Mouse (Mus musculus) stomach, embryonic 15.5 days (tissue): Measurements from ENCODE around the gene Kifc3. TPM values are rescaled to one million over a fixed set of nuclear protein-coding genes. Genes with fewer than 3 reads are reported as not detected.

ENCODE experiments used
- ATAC-seq: fragments of 200-750 bp; cut with Nextera tagmentation; 2 replicates; pipeline ENCODE4 v1.8.0; 2017; ENCODE audit warnings: low read depth, moderate number of reproducible peaks, moderate TSS enrichment; ENCODE audit not compliant: insufficient read depth, low FRiP score
- H3K27ac ChIP-seq: fragments of 300-500 bp; sonication (generic); 2 replicates; pipeline ENCODE4 v1.5.1; 2015; ENCODE audit warnings: mild to moderate bottlenecking, inconsistent platforms
- H3K27me3 ChIP-seq: fragments of 300-500 bp; sonication (generic); replicated peaks from 2 replicates; pipeline ENCODE4 v1.6.1; 2015; ENCODE audit warnings: inconsistent platforms
- H3K36me3 ChIP-seq: fragments of 300-500 bp; sonication (generic); 2 replicates; pipeline ENCODE4 v1.6.1; 2015; ENCODE audit warnings: inconsistent platforms
- H3K4me1 ChIP-seq: fragments of 300-500 bp; sonication (generic); 2 replicates; pipeline ENCODE4 v1.6.1; 2015; ENCODE audit warnings: inconsistent platforms
- H3K4me2 ChIP-seq: fragments of 300-500 bp; sonication (generic); 2 replicates; pipeline ENCODE4 v1.6.1; 2015; ENCODE audit warnings: mild to moderate bottlenecking, inconsistent platforms
- H3K4me3 ChIP-seq: fragments of 300-500 bp; sonication (generic); replicated peaks from 2 replicates; pipeline ENCODE4 v1.5.1; 2015; ENCODE audit warnings: inconsistent platforms
- H3K9ac ChIP-seq: fragments of 300-500 bp; sonication (generic); 2 replicates; pipeline ENCODE4 v1.6.1; 2015; ENCODE audit warnings: inconsistent platforms
- H3K9me3 ChIP-seq: fragments of 300-500 bp; sonication (generic); 2 replicates; pipeline ENCODE4 v1.6.1; 2016; ENCODE audit warnings: inconsistent platforms
- WGBS: fragments of 180-500 bp; shearing (Covaris S2); methylation state at CpG from one replicate; pipeline ENCODE4 v1.1.7; 2015; 5-methylcytosine and 5-hydroxymethylcytosine counted together
- polyA plus RNA-seq: library from polyadenylated mRNA; unstranded; fragments of >200 nt; fragmentation: Nextera tagmentation; extraction: Ambion mirVana; gene quantifications from 2 replicates; pipeline ENCODE4 v1.2.1, GENCODE M21; 2015

The Kifc3 gene
- polyA plus RNA-seq, 1 experiment from 2014 or later, result 21.2 TPM

DNA sequence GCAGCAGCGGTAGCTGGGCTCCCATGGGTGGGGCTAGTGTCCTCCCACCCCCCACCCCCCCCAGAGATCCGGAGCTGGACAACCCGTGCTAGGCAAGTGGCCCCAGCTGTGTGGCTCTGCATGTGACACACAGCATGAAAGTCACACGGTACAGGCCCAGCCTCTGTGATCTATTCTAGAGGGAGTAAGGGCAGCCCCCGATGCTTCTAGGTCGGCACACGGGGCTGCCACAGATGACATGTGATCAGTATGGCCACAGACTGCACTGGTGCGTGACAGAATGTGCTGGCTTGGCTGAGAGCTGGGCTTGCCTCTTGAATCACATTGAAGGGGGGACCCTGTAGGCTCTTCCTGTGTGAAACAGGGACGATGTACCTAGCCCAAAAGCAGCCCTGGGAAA is 75.0 kb downstream of the Kifc3 start:
- Histone ChIP-seq H3K4me2 (no peak overlapping the region), H3K4me3 (no peak overlapping the region), H3K27ac (no peak overlapping the region), H3K27me3 (no peaks in the 10 kb centered on the region), H3K4me1 (0 out of 2 replicates have a peak, but pooled peaks cover 8% of the 10 kb centered on the region), H3K36me3 (peaks cover 8% of the 10 kb centered on the region; the same call in 1 of the 2 replicates), H3K9ac (no peak overlapping the region), H3K9me3 (no peaks in the 10 kb centered on the region)
- 69% methylated on average over 9 of the region's 9 CpGs for WGBS
- no peak for ATAC-seq

DNA sequence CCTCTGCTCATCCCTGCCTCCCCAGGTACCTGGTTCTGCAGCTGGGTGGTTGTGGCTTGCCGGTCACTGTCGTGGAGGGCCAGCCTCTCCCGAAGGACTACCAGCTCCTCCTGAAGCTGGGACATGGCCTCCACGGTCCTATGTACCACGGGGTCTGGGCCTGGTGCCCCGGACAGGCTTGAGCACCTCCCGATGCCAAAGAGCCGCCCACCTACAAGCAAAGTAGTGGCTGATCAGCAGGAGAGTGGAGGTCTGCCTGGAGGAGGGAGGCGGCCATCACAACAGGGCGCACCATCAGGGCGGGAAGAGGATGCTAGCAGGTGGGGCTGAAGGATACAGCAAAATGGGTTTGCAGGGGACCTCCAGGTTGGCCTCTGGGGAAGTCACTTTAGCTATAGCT is 76.1 kb downstream of the Kifc3 start:
- no peak overlapping the region for H3K27ac ChIP-seq
- no peak overlapping the region for H3K4me2 ChIP-seq
- H3K27me3 ChIP-seq, result no peaks in the 10 kb centered on the region
- WGBS, result 91% methylated on average over 11 of the region's 11 CpGs
- no peak for ATAC-seq
- H3K4me3 ChIP-seq, result no peak overlapping the region
- peaks cover 8% of the 10 kb centered on the region; the same call in 1 of the 2 replicates for H3K36me3 ChIP-seq
- 0 out of 2 replicates have a peak, but pooled peaks cover 8% of the 10 kb centered on the region for H3K4me1 ChIP-seq
- no peak overlapping the region for H3K9ac ChIP-seq
- H3K9me3 ChIP-seq, result no peaks in the 10 kb centered on the region

DNA sequence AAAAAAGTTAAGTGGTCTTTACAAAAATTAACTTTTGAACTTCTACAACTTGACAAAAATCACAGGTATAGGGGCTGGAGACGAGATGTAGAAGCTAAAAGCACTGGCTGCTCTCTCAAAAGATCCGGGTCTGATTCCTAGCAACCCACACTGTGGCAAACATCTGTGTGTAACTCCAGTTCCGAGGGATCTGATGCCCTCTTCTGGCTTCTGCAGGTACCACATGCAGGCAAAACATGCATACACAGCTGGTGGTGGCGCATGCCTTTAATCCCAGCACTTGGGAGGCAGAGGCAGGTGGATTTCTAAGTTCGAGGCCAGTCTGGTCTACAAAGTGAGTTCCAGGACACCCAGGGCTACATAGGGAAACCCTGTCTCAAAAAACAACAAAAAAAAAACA is 79.2 kb downstream of the Kifc3 start:
- Histone ChIP-seq H3K27me3 (no peaks in the 10 kb centered on the region), H3K4me3 (no peak overlapping the region), H3K27ac (no peak overlapping the region), H3K9ac (no peak overlapping the region), H3K4me1 (no peaks in the 10 kb centered on the region), H3K9me3 (no peaks in the 10 kb centered on the region), H3K4me2 (no peak overlapping the region), H3K36me3 (peaks cover 4% of the 10 kb centered on the region; the same call in 1 of the 2 replicates)
- 87% methylated on average over 5 of the region's 5 CpGs for WGBS
- no peak for ATAC-seq

DNA sequence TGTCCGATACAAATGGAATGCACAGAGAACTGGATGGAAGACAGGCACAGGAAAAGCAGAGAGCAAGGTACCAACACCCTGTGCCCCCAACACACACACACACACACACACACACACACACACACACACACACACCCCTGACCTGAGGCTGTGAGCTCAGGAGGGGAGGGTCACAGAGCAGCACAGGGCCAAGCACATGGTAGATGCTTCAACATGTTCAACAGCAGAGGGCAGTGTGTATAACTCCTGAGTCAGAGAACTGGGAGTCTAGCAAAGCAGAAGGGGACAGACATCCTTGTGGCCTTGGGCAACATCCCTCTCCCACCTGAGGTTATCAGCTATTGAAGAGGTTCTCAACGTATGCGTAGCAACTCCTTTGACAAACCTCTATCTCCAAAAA is 88.9 kb downstream of the Kifc3 start:
- peak; percentile 60; the same call in 1 of the 2 replicates for ATAC-seq
- Histone ChIP-seq H3K27ac (no peak overlapping the region), H3K4me1 (no peaks in the 10 kb centered on the region), H3K4me3 (no peak overlapping the region), H3K27me3 (no peaks in the 10 kb centered on the region), H3K4me2 (no peak overlapping the region), H3K36me3 (peaks cover 4% of the 10 kb centered on the region; the same call in 1 of the 2 replicates), H3K9ac (no peak overlapping the region), H3K9me3 (no peaks in the 10 kb centered on the region)
- WGBS, result 77% methylated on average over 3 of the region's 3 CpGs

DNA sequence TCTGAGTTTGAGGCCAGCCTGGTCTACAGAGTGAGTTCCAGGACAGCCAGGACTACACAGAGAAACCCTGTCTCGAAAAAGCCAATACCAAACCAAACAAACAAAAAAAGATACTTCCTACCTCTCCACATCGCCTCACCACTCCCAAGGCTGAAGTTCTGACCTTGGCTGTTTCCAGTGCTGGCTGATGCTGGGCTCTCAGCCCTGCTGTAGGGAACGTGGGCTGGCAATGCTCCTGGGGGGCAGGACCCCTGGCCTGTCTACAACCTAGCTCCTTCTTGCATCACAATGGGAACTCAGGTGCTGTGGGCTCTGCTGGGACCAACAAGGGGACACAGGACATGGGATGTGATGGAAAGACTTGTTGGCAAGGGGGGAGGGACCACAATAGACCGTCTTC is 89.5 kb downstream of the Kifc3 start:
- no peak overlapping the region for H3K9ac ChIP-seq
- no peak for ATAC-seq
- WGBS, result 66% methylated on average over 4 of the region's 4 CpGs
- H3K27me3 ChIP-seq, result no peaks in the 10 kb centered on the region
- H3K4me2 ChIP-seq, result no peak overlapping the region
- H3K9me3 ChIP-seq, result no peaks in the 10 kb centered on the region
- H3K4me1 ChIP-seq, result no peaks in the 10 kb centered on the region
- no peak overlapping the region for H3K27ac ChIP-seq
- H3K4me3 ChIP-seq, result no peak overlapping the region
- H3K36me3 ChIP-seq, result peaks cover 4% of the 10 kb centered on the region; the same call in 1 of the 2 replicates

DNA sequence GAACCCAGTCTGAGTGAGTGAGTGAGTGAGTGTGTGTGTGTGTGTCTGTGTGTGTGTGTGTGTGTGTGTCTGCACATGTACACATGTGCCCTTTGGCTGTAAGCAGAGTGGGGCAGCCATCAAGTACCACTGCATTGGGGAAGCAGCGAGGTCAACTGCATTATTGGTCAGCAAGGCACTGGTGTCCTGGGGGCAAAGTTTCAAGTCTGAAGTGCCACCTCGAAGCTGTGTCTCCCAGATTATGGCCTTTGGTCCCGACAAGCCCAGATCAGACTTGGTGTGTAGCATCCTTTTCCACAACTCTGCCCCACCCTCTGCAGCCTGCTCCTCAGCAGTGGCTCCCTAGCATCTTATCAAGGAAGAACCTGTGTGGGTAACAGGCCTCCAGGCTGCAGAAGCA is 90.0 kb downstream of the Kifc3 start:
- H3K4me1 ChIP-seq, result no peaks in the 10 kb centered on the region
- H3K9me3 ChIP-seq, result no peaks in the 10 kb centered on the region
- H3K4me3 ChIP-seq, result no peak overlapping the region
- H3K27ac ChIP-seq, result no peak overlapping the region
- H3K27me3 ChIP-seq, result no peaks in the 10 kb centered on the region
- no peak overlapping the region for H3K4me2 ChIP-seq
- H3K9ac ChIP-seq, result no peak overlapping the region
- ATAC-seq, result no peak
- H3K36me3 ChIP-seq, result peaks cover 4% of the 10 kb centered on the region; the same call in 1 of the 2 replicates
- 85% methylated on average over 3 of the region's 3 CpGs for WGBS

DNA sequence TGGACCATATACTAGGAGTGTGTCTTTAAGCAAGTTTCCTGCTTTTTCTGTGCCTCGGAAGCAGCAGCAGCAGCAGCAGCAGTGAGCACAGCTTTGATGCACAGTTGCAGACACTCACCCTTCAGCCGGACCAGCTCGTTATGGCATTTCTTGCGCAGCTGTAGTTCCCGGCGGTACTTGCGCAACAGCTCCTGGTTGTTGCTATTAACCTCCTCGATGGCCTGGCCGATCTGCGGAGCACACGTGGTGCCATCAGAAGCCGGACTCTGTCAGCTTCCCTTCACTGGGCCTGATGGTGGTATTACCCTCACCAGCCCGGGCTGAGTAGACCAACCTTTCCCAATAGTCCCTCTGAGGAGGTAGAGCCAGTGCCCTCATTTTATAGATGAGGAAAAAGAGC is 95.3 kb downstream of the Kifc3 start:
- H3K4me3 ChIP-seq, result no peak overlapping the region
- no peak for ATAC-seq
- no peaks in the 10 kb centered on the region for H3K27me3 ChIP-seq
- WGBS, result 88% methylated on average over 13 of the region's 13 CpGs
- no peaks in the 10 kb centered on the region for H3K4me1 ChIP-seq
- H3K9ac ChIP-seq, result no peak overlapping the region
- no peak overlapping the region for H3K27ac ChIP-seq
- H3K4me2 ChIP-seq, result no peak overlapping the region
- no peaks in the 10 kb centered on the region for H3K9me3 ChIP-seq
- H3K36me3 ChIP-seq, result peaks cover 19% of the 10 kb centered on the region

DNA sequence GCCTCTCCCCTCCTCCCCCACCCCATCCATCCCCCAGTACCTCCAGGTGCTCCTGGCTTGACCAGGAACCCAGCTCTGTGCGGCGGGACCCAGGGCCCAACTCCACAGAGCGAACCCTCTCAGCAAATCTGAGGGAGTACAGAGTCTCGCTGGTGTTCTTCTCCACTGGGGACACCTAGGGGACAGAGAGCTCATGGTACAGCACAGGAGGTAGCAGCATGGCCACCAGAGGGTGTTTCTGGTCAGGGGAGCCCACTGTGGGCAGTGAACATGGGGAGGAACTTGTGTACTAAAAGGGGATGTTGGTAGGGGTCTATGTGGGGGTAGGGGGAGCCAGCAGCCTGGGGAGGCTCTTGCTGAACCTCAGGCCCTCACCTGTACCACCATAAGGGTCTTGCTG is 100.6 kb downstream of the Kifc3 start:
- ATAC-seq, result no peak
- H3K4me3 ChIP-seq, result no peak overlapping the region
- no peak overlapping the region for H3K27ac ChIP-seq
- peaks cover 38% of the 10 kb centered on the region for H3K36me3 ChIP-seq
- H3K27me3 ChIP-seq, result no peaks in the 10 kb centered on the region
- WGBS, result 70% methylated on average over 4 of the region's 4 CpGs
- no peaks in the 10 kb centered on the region for H3K9me3 ChIP-seq
- H3K9ac ChIP-seq, result no peak overlapping the region
- no peak overlapping the region for H3K4me2 ChIP-seq
- no peaks in the 10 kb centered on the region for H3K4me1 ChIP-seq

DNA sequence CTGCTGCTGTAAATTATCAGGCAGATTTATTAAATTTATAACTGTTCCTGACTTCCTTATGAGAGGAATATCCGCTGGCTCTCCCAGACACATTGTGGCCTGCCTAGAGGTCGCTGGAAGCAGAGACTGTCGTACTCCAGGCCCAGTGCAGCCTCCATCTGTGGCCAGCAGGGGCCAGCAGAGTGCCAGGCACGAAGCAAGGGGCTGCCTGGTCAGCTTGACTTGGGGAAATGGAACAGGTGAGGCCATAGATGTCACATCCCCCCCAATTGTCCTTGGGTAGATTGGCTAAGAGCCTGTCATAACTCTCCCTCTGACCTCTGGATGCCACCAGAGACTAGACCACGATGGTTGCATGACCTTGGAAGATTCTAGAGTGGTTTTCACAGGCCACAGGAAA is 103.6 kb downstream of the Kifc3 start:
- 21% methylated on average over 5 of the region's 5 CpGs for WGBS
- Histone ChIP-seq H3K9ac (no peak overlapping the region), H3K27ac (no peak overlapping the region), H3K36me3 (peaks cover 32% of the 10 kb centered on the region), H3K4me3 (no peak overlapping the region), H3K4me2 (no peak overlapping the region), H3K27me3 (no peaks in the 10 kb centered on the region), H3K4me1 (no peaks in the 10 kb centered on the region), H3K9me3 (no peaks in the 10 kb centered on the region)
- peak; percentile 36; the same call in 1 of the 2 replicates for ATAC-seq

DNA sequence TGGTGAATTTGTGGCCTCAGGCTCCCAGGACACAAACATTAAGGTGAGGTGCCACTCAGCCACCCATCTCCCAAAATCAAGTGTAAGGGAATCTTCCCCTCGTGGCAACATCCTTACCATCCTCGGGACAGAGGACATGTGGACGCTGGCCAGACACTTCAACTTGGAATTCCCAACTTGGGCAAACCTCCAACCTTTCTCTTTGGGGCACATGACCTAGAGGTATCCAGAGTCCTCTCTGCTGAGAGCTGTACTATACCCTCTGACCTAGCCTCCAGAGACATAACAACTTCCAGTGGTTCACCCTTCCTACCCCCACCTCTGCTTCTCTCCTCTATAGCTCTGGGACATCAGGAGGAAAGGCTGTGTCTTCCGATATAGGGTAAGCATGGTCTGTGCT is 109.0 kb downstream of the Kifc3 start:
- WGBS, result 83% methylated on average over 4 of the region's 4 CpGs
- no peak for ATAC-seq

DNA sequence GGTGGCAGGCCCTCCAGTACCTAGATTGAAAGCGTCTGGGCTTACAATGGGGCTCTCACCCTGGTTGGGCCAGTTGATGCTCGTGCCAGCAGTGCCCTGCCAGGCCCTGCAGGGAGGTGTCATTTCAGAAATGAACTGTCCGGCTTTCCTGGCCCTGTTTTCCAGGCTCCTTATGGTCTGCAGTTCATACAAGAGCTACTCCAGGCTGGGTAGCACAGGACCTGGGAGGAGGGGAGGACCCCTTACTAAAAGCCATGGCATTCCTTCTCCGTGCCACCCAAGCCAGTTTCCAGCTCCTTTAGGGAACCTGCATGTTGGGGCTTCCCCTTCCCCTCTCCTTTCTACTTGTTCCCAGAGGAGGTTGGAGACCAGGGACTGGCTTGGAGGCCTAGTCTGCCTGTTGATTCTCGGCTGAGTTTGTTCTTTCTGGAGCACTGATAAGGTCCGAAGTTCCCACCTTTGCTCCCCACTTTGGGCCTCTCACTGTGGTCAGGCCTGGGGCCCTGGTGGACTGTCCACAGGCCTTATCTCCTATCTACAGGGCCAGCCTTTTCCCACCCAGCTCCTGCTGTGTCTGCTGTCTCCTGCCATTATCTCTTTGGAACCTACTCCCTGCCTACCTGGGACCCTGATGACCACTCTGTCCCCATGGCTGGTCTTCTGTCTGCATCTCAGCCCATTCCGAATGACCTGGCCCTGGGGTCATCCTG is 117.0 kb downstream of the Kifc3 start:
- Histone ChIP-seq H3K4me2 (no peak overlapping the region), H3K9ac (no peak overlapping the region), H3K27me3 (no peaks in the 10 kb centered on the region), H3K9me3 (no peaks in the 10 kb centered on the region), H3K27ac (no peak overlapping the region), H3K4me1 (peaks cover 11% of the 10 kb centered on the region), H3K4me3 (no peak overlapping the region), H3K36me3 (peaks cover 12% of the 10 kb centered on the region)
- WGBS, result 82% methylated on average over 7 of the region's 7 CpGs
- ATAC-seq, result no peak

More for the DNA sequence above, 109.0 kb downstream of the Kifc3 start:
- Histone ChIP-seq H3K9ac (no peak overlapping the region), H3K9me3 (no peaks in the 10 kb centered on the region), H3K27me3 (no peaks in the 10 kb centered on the region), H3K27ac (no peak overlapping the region), H3K36me3 (peaks cover 15% of the 10 kb centered on the region), H3K4me2 (no peak overlapping the region), H3K4me1 (no peaks in the 10 kb centered on the region), H3K4me3 (no peak overlapping the region)

DNA sequence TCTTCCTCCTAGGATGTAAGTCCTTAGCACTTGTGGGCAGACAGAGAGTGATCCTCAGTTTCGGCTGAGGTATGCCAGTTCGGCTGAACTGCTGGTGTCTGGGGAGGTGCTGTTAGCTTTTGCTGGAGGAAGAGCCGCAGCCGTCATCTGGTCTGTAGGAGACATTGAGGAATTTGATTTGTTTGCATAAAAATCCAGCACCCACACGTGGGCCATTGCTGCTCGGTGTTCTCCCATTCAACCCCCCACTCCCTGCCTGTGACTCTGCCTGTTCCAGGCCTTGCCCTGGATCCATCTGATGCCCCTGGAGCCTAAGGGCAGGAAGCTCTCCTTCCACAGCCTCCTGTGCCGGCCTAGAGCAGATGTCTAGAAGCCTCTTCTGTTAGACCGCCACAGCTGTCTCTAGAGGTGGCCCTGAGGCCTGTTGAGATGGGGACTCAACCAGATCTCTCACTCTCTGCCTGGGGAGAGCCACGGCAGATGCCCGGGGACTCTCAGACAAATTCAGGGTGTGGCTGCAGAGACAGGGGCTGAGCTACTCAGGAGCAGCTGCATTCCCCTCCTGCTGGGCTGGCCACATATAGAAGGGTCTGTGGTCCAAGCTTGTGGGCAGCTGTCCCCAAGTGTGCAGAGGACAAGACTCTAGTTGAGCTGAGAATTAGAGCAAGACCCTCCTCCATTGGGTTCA is 117.7 kb downstream of the Kifc3 start:
- Histone ChIP-seq H3K27me3 (no peaks in the 10 kb centered on the region), H3K27ac (no peak overlapping the region), H3K4me1 (peaks cover 14% of the 10 kb centered on the region), H3K36me3 (peaks cover 12% of the 10 kb centered on the region), H3K9ac (no peak overlapping the region), H3K4me3 (no peak overlapping the region), H3K4me2 (no peak overlapping the region), H3K9me3 (no peaks in the 10 kb centered on the region)
- no peak for ATAC-seq
- 77% methylated on average over 10 of the region's 10 CpGs for WGBS
